Mouse (Mus musculus) bone marrow macrophage, adult 2 months (primary cell): ENCODE data around the gene Map3k5.

Source experiments
- CTCF ChIP-seq: IDR thresholded peaks from 2 replicates; pipeline ENCODE4 v1.5.1; 2012; ENCODE audit warnings: low read depth, mild to moderate bottlenecking, low read length, moderate library complexity
- POLR2A ChIP-seq: IDR thresholded peaks from 2 replicates; pipeline ENCODE4 v1.6.1; 2012; ENCODE audit warnings: mild to moderate bottlenecking, low read depth, low read length, borderline replicate concordance

GRCm38 (mm10) chr10:19893146-19893545 lies 41.1 kb upstream of the Map3k5 start:
- no peak for TF ChIP-seq CTCF
- no peak for TF ChIP-seq POLR2A
